Mouse (Mus musculus): ENCODE measurements around the gene Sympk.
A peak's percentile ranks its signal among the peaks of the same experiment; 100 is the strongest.

Sympk gene

GRCm38 (mm10) chr7:19007026-19007977 is 16.9 kb upstream of the Sympk start:
- DNase-seq (ENCODE audit: low read depth), result no peak

- DNase-seq (ENCODE audit: low read depth), result no peak
Measured at GRCm38 (mm10) chr7:19010581-19010980, 13.6 kb upstream of the Sympk start.

DNA sequence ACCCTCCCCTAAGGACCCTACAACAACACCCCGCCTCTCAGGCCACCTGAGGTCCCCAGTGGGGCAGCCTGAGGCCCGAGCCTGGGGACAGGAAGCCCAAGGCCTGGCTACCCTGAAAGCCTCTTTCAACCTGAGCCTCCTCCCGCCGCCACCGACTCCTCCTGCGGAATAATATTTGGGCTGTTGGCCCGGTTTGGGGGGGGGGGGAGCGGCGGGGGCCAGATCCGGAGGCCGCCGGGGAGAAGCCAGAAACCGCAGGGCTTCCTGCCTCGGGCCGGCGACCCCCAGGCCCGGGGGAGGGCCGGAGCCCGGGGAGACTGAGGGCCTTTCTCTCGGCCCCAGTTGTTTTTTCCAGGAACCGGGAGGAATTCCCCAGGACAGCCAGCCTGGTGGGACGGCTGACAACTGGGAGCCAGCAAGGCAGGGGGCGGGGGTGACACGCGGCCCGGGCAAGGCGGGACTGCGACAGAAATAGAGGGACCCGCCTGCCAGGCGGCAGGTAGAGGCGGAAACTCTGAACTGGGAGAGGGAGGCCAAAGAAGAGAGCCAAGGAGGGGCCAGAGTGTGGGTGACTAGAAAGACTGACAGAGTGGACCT is 12.1 kb upstream of the Sympk start:
- DNase-seq (ENCODE audit: low read depth), result no peak

GRCm38 (mm10) chr7:19012882-19013281 is 11.3 kb upstream of the Sympk start:
- DNase-seq (ENCODE audit: low read depth), result no peak

DNA sequence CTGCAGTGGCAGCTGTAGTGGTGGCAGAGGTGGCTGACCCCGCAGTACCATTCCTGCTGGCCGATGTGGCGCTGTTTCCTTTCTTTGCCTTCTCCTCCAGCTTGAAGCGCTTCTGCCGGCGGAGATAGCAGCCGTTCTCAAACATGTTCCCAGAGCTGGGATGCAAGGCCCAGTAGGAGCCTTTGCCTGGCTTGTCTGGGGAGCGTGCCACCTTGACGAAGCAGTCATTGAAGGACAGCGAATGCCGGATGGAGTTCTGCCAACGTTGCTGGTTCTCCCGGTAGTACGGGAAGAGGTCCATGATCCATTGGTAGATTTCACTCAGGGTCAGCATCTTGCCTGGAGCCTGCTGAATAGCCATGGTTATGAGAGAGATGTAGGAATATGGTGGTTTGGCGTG is 9.7 kb upstream of the Sympk start:
- no peak for DNase-seq (ENCODE audit: low read depth)

DNA sequence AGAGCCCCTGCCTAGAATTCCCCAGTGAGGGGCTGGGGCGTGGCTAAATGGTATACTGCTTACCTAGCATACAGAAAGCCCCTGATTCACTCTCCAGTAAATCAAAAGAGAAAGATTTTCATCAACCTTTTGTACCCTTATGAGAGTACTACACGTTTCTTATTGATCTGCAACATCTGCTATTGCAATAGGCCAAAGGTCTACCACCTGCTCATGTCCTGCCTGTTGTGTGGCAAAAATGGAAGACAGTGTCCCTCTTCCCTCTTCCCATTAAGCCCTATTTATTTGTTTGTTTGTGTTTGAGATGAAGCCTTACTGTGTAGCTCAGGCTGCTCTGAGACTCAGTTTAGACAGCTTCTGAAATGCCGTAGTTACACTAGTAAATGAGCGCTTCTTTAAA is 8.1 kb upstream of the Sympk start:
- DNase-seq (ENCODE audit: low read depth), result no peak

GRCm38 (mm10) chr7:19017909-19018308 is 6.3 kb upstream of the Sympk start:
- no peak for DNase-seq (ENCODE audit: low read depth)

DNA sequence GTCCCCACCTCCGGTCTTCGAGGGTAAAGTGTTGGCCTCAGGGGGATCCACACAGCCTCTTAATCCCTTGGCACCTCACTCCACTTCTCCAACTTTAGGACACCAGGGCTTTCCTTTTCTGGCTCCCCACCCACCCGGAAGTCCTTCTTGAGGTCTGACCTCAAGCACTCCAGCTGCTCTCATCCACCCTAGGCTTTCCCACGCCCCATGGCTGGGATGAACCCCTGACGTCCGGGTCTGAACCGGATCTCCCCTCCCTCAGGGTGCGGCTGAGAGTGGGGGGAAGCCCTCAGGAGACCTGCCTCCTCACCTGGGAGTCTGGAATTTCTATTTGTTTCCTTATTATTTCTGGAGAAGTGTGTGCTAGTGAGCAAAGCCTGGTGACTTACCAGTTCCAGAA is 3.1 kb upstream of the Sympk start:
- no peak for DNase-seq (ENCODE audit: low read depth)

DNA sequence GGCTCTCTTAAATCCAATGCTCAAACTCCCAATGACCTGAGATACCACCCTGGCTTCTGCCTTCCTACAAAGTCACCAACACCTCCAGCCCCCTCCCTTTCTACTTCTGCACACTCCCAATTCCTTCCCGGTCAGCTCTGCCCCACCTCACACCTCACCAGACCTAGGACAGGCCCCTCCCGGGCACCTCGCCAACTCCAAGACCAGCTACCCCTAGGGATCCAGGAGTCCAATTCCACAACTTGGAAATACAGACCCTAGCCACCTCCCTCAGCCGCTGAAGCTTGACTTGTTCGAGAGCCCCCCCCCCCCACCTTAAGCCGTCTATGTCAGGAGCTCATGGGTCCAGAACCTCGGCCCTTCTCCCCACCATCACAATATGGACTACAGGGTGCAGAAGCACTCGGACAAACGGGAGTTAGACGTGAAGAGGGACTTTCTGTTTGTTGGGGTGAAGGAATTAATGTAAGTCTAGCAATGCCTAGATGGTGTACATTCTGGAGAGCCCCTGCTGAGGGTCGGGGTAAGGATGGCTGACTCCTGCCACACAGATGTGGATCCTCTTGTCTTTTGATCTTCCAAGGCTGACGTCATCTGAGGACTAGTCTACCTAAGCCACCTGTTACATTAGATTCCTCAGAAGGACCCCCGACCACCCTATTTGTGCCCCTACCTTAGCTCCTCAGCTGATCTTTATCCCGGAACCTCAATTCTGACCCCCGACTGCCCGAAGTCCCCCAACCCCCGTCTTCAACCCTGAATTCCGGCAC is 1.8 kb upstream of the Sympk start:
- DNase-seq (ENCODE audit: low read depth), result no peak

- DNase-seq (ENCODE audit: low read depth), result no peak
Measured at GRCm38 (mm10) chr7:19023357-19023814, 791 bp upstream of the Sympk start, which contains the start of gene Foxa3. TSS of gene Foxa3 (minus strand) at chr7:19023538.

DNA sequence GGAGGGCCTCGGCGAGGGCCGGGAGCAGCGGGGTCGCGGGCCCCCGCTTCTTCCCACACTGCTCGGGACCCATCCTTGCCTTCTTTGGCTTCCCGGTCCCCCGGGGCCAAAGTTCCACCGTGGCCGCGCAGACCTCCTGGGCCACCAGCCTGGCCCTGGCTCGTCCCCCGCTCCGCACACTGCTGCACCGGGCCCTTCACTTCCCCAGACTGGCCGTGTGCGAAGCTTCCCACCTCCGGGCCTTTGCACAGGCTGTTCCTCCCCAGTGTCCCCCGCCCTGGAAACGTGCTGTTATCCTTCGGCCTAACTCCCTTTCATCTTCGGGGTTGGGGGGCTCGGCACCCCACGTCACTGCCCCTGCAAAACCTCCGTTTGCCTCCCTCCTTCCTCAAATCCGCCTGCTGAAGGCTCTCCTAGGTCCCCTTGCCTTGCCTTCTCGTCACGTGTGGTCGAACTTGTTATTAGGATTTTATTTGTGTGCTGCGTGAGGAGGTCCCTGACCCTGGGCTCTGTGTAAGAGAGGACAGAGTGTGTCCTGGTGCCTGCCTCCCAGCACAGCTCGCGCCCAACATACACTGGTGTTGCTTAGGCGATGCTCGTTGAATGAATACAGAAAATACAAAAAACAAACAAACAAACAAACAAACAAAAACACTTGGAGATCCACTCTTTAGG is 541 bp downstream of the Sympk start:
- DNase-seq (ENCODE audit: low read depth), result no peak

DNA sequence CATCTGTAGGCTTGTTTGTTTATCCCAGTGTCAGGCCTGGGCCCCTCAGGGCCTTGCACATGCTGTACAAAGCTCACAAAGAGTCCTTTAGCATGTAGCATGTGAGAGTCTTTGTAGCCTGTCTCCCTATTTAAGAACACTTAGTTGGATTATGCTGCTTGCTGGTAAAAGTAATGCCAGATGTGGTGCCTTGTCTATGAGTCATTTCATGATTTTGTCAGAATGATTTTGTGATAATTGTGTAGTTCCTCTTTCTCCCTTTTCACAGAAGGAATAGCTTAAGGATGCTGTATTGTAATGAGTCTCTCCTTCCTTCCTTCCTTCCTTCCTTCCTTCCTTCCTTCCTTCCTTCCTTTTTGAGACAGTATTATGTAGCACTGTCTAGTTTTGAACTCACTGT is 3.9 kb downstream of the Sympk start:
- DNase-seq (ENCODE audit: low read depth), result no peak

DNA sequence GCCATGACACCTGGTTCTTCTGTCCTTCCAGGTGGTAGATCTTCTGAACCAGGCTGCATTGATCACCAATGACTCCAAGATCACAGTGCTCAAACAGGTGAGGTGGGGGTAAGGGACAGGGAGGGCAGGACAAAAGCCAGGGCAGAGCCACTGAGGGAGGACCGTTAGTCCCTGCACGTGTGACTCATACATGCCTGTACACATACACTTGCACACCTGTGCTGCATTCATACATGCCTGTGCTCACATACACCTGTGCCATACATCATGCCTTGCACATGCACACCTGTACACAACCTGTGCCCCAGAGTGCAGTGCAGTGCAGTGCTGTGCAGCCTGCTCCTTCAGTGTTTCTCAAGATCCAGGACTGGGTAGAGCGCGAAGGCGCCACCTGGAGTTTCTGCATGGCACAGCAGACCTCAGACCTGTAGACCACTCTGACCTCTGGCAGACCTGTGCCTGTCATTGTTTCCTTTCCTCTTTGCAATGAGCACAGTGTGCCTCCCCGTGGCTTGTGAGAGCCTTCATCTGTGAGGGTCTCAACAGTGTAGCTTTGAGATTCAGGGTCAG is 5.0 kb downstream of the Sympk start:
- DNase-seq (ENCODE audit: low read depth), result peak; percentile 51

GRCm38 (mm10) chr7:19031641-19032040 is 7.5 kb downstream of the Sympk start:
- DNase-seq (ENCODE audit: low read depth), result no peak

DNA sequence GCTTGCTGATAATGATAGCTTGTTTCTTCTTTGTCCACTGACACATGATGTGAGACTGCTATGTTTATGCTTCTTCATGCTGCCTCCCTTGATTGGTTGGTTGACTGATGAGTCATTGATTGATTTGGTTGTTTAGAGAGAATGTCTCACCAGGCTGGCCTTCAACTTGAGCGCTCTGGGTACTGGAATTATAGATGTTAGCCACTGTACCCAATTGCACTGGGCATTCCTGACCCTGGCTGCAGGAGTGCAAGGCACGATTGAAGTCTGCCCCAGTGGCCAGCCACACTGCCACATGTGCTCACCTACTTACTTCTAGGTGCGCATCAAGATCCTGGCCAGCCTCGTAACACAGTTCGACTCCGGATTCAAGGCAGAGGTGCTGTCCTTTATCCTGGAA is 20.4 kb downstream of the Sympk start:
- DNase-seq (ENCODE audit: low read depth), result no peak

DNA sequence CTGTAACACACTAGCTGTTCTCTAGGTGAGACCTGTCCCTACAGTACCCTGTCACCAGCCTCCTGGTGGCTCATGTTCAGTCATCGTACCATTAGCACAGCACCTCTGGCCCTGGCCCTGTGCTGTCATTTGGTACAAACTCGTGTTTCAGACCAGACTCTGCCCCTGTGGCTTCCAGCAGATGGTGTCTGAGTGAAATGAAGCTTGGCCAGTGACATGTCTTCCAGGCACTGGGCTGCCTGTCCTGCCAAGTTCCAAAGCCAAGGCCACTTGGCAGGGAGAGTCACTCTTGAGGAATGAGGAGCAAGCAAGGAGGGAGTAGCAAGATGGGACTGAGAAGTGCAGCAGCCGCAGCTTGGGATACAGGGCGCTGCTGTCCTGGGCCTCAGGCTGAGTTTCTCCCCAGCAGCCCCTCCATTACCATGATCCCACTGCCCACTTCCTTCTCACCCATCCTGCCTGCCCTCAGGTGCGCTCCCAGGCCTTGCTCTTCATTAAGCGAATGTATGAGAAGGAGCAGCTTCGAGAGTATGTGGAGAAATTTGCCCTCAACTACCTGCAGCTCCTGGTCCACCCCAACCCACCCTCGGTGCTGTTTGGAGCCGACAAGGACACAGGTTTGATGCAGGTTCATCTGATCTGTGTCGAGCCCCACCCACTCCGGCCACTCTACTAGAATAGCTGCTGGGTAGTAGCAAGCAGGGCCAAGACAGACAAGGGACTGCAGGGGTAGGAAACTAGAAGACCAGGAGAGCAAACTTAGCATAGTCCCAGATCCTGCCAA is 22.3 kb downstream of the Sympk start:
- DNase-seq (ENCODE audit: low read depth), result no peak

DNA sequence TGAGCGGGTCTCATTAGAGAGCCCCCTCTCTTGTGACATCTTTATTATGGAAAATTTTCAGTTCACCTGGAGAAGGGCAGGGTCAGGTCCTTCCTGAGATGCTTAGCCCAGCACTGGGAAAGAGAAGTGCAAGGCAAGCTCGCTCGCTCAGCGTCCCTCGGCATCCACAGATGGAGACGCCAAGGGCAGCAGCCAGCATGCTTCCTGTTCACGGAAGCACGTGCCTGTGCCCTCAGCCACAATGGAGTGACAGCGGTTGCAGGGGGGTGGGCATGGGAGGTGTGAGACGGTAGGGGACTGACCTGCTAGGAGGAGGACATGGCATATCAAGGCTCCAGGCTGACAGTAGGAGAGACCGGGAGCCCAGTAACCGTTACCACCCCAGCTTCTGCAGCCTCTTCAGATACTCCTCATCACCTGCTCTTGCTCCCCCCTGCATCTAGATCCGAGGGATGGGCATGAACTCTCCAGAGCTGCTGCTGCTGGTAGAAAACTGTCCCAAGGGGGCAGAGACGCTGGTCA is 23.9 kb downstream of the Sympk start:
- DNase-seq (ENCODE audit: low read depth), result no peak

- DNase-seq (ENCODE audit: low read depth), result no peak
Measured at GRCm38 (mm10) chr7:19049252-19049651, 25.1 kb downstream of the Sympk start.

GRCm38 (mm10) chr7:19050172-19050571 is 26.0 kb downstream of the Sympk start:
- no peak for DNase-seq (ENCODE audit: low read depth)

- DNase-seq (ENCODE audit: low read depth), result no peak
Measured at GRCm38 (mm10) chr7:19051161-19051560, 27.0 kb downstream of the Sympk start.
